9 mouse cellular contexts compared by ENCODE assay signal in genomic region chrX:142540264-142540663, GRCm38 (mm10).
DNase-seq lines count a peak whose midpoint lies in the region; ATAC-seq and TF ChIP-seq lines count a peak whose summit lies in the region.
"Had no signal": no experiment of that assay in that cellular context is flagged by ENCODE, and none has a peak within 500 bp of the region (broad histone marks: within the 10 kb centered on the region; RNA-seq: fewer than 3 reads in every experiment).

No protein-coding gene starts in this region.

- H3K27me3 ChIP-seq in intestine, embryonic 16.5 days (replicated peaks; ENCODE audit: control insufficient read depth, insufficient read depth, low read length): peaks cover 2% of the 10 kb centered on the region; the same call in 1 of the 2 replicates
- H3K27me3 ChIP-seq in midbrain, postnatal 0 days (ENCODE audit: insufficient read depth, low read length): no peaks in the 10 kb centered on the region; the same call in 1 of the 2 replicates
- H3K27me3 ChIP-seq in splenic B cell, adult 2 months (ENCODE audit: control insufficient read depth, insufficient read depth, low read length, poor library complexity, severe bottlenecking): no peaks in the 10 kb centered on the region

- H3K27ac ChIP-seq in intestine, embryonic 16.5 days (ENCODE audit: low read length): no peak overlapping the region
- H3K27ac ChIP-seq in midbrain, postnatal 0 days (ENCODE audit: low read depth, low read length): no peak overlapping the region

- peak; percentile 75 for ATAC-seq in granulocyte monocyte progenitor cell, adult 5-6 weeks (replicated peaks; ENCODE audit: poor library complexity, severe bottlenecking)
- 0 out of 2 replicates have a peak, but pooled peaks have one; percentile 44 for ATAC-seq in intestine, embryonic 16.5 days
- ATAC-seq in midbrain, postnatal 0 days (ENCODE audit: low FRiP score): peak; percentile 58; the same call in 1 of the 2 replicates

- DNase-seq in 3T3-L1 (ENCODE audit: low read depth, low spot score): peak; percentile 86
- peak; percentile 81 for DNase-seq in adipocyte (ENCODE audit: low spot score)
- peak; percentile 90 for DNase-seq in embryo, embryonic 10.5 days (ENCODE audit: low spot score)
- peak; percentile 54 to 56 for DNase-seq in left cerebral cortex, postnatal 36 days (ENCODE audit: low spot score in 2 of 2)
- peak; percentile 86 for DNase-seq in midbrain, postnatal 0 days (ENCODE audit: low spot score)
- peak; percentile 48 for DNase-seq in splenic B cell, adult 2 months (ENCODE audit: low read depth, low spot score)

- H3K4me2 ChIP-seq in intestine, embryonic 16.5 days (ENCODE audit: low read depth, low read length): no peak overlapping the region
- 0 out of 2 replicates have a peak overlapping the region, but pooled peaks have one; percentile 18 for H3K4me2 ChIP-seq in midbrain, postnatal 0 days (ENCODE audit: low read depth, low read length, poor library complexity, severe bottlenecking)

- 18% methylated on average over 7 of the region's 7 CpGs for WGBS in intestine, embryonic 16.5 days
- WGBS in midbrain, postnatal 0 days: 15% methylated on average over 7 of the region's 7 CpGs

- no peaks in the 10 kb centered on the region for H3K36me3 ChIP-seq in intestine, embryonic 16.5 days (ENCODE audit: control insufficient read depth, insufficient read depth, low read length)
- H3K36me3 ChIP-seq in midbrain, postnatal 0 days (ENCODE audit: insufficient read depth, low read length): no peaks in the 10 kb centered on the region
- no peaks in the 10 kb centered on the region for H3K36me3 ChIP-seq in splenic B cell, adult 2 months (ENCODE audit: control insufficient read depth, insufficient read depth, low read length, poor library complexity, severe bottlenecking)

- H3K4me3 ChIP-seq in intestine, embryonic 16.5 days (ENCODE audit: low read length): no peak overlapping the region
- H3K4me3 ChIP-seq in midbrain, postnatal 0 days (ENCODE audit: low read depth, low read length): no peak overlapping the region
- H3K4me3 ChIP-seq: erythroblast, embryonic 14.5 days had no signal

- intact Hi-C loops in left cerebral cortex, postnatal 36 days (cut with DNase I): no loop called here

- no peaks in the 10 kb centered on the region for H3K4me1 ChIP-seq in intestine, embryonic 16.5 days (ENCODE audit: control insufficient read depth, insufficient read depth, low read length)
- no peaks in the 10 kb centered on the region for H3K4me1 ChIP-seq in midbrain, postnatal 0 days (ENCODE audit: insufficient read depth, low read length)

- no peak overlapping the region for H3K9ac ChIP-seq in intestine, embryonic 16.5 days (ENCODE audit: low read depth, low read length)
- H3K9ac ChIP-seq in midbrain, postnatal 0 days (replicated peaks; ENCODE audit: low read length, poor library complexity, severe bottlenecking): no peak overlapping the region

- no peaks in the 10 kb centered on the region for H3K9me3 ChIP-seq in intestine, embryonic 16.5 days (ENCODE audit: control insufficient read depth, low read length)
- H3K9me3 ChIP-seq in midbrain, postnatal 0 days (ENCODE audit: low read length): no peaks in the 10 kb centered on the region

- TF ChIP-seq CTCF in midbrain, postnatal 0 days (IDR thresholded peaks at IDR 0.05): peak; percentile 85
